Mouse (Mus musculus) adrenal gland, adult 10 weeks (tissue): Measurements from ENCODE around the gene Abcb4. TPM values are rescaled to one million over a fixed set of nuclear protein-coding genes. Genes with fewer than 3 reads are reported as not detected.

Source experiments
- polyA plus RNA-seq: library from polyadenylated mRNA; stranded (reverse); fragments of 350-450 nt; fragmentation: Illumina TruSeq; extraction: RNeasy Lipid Tissue Mini Kit (QIAGEN cat#74804); gene quantifications from one replicate; pipeline ENCODE4 v1.2.3, GENCODE M21; 2014; ENCODE audit warnings: low read depth, low replicate concordance

Gene Abcb4
- 1.3 TPM for polyA plus RNA-seq

GRCm38 (mm10) chr5:8893300-8894103, at the start of gene Abcb4:
Gene Abcb4 (plus strand): TSS chr5:8893717.

DNA sequence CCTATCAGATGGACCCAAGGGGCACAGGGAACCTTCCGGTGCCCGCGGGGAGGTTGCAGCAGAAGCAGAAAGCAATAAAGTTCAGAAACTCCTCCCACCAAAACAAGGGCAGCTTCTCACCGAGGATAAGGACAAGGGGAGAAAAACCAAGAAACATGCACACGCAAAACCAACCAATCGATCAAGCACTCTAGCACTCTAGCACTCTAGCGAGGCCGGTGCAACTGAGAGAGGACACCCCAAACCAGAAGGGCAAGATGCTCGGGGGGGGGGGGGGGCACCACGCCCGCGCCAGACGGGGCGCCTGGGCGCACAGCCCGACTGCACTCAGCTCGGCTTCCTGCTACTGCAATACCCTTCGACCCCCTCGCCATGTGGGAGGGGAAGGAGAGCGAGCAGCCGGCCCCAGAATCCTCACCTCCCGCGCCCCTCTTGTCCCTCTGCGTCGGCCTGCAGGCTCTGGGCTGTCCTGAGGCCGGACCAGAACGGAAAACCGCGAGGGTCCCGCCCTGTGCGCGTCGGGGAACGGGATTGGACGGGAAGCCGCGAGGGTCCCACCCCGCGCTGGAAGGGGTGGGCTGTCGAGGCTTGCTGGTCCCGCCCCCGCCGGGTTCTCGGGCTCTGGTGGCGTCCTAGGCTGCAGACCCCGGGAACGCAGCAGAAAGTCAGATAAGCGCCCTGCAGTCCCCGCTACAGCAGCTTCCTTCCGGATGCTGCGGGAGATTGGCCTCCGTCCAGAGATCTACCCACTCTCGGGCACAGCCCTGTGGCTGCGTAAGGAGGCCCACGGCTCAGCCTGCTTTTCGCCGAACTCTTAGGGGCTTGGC, 103.4 kb downstream of the Abcb4 start, which contains the start of gene Crot:
Crot (minus strand) TSS at position 639 of the 827 bp plus-strand sequence.

Other genes with a start within 250 kb of the Abcb4 start
- 28.9 TPM for gene Abcb1a, start 233.6 kb upstream of the Abcb4 start, polyA plus RNA-seq
- gene Abcb1b, start 95.6 kb upstream of the Abcb4 start, polyA plus RNA-seq: 2,054 TPM
- 149 TPM for gene Crot, start 103.6 kb downstream of the Abcb4 start, polyA plus RNA-seq
- gene Tmem243, start 207.0 kb downstream of the Abcb4 start, polyA plus RNA-seq: 137 TPM